Mouse (Mus musculus): ENCODE measurements around the gene Pcsk4. TPM values are rescaled to one million over a fixed set of nuclear protein-coding genes. Genes with fewer than 3 reads are reported as not detected.

Gene Pcsk4
- total and polyA plus RNA-seq, 3 experiments, result 0.46 to 1.1 TPM; not detected in 1

- no peak overlapping the region for H3K4me3 ChIP-seq (replicated peaks in 1 of 3; ENCODE audit: low read depth in 2 of 3, low read length in 2 of 3, poor library complexity in 1 of 3)
- H3K9me3 ChIP-seq (replicated peaks; ENCODE audit: low read length), result no peaks in the 10 kb centered on the region
- dilution Hi-C loops (cut with MboI; ENCODE audit: extremely low pct_ligation_motif_present, extremely low pct_unique_long_range_greater_than_20kb, low sequenced_read_pairs), result no loop called here
- H3K4me1 ChIP-seq (ENCODE audit: control insufficient read depth in 1 of 2, insufficient read depth in 2 of 2), result peaks cover 0 to 24% of the 10 kb centered on the region in 2 experiments; a peak in 3 of 4 replicates
- no peaks in the 10 kb centered on the region for H3K79me2 ChIP-seq (replicated peaks; ENCODE audit: control insufficient read depth, extremely low read depth, insufficient read depth, poor library complexity, severe bottlenecking)
- H3K4me2 ChIP-seq (ENCODE audit: insufficient read depth, low read depth, poor library complexity, severe bottlenecking), result no peak overlapping the region
- TF ChIP-seq POLR2A (IDR thresholded peaks at IDR 0.05; ENCODE audit: low read depth, low read length), result no peak
- no peak for TF ChIP-seq MXI1 (IDR thresholded peaks at IDR 0.05; ENCODE audit: low read depth, low read length)
- TF ChIP-seq USF1 (IDR thresholded peaks at IDR 0.05; ENCODE audit: low read depth, low read length), result no peak
- TF ChIP-seq USF2 (conservative IDR thresholded peaks at IDR 0.05; ENCODE audit: low read depth, low read length), result no peak
- H3K9ac ChIP-seq (ENCODE audit: insufficient read depth, low read depth), result no peak overlapping the region
- H3K27ac ChIP-seq (ENCODE audit: insufficient read depth, low read depth), result no peak overlapping the region
- in situ Hi-C loops (cut with MboI; ENCODE audit: low pct_ligation_motif_present, low pct_unique_long_range_greater_than_20kb, low sequenced_read_pairs), result no loop called here
- peaks cover 51% of the 10 kb centered on the region for H3K27me3 ChIP-seq (replicated peaks)
- DNase-seq (ENCODE audit: extremely low read depth), result no peak
- H3K36me3 ChIP-seq (replicated peaks in 1 of 2; ENCODE audit: control insufficient read depth in 1 of 2, insufficient read depth in 1 of 2, low read length in 1 of 2), result peaks cover 3 to 8% of the 10 kb centered on the region in 2 experiments
Observed at GRCm38 (mm10) chr10:80299824-80300223, 29.5 kb downstream of the Pcsk4 start.

GRCm38 (mm10) chr10:80299301-80299700, 30.0 kb downstream of the Pcsk4 start:
- dilution Hi-C loops (cut with MboI; ENCODE audit: extremely low pct_ligation_motif_present, extremely low pct_unique_long_range_greater_than_20kb, low sequenced_read_pairs), result no loop called here
- no peak overlapping the region for H3K4me2 ChIP-seq (ENCODE audit: insufficient read depth, low read depth, poor library complexity, severe bottlenecking)
- H3K79me2 ChIP-seq (replicated peaks; ENCODE audit: control insufficient read depth, extremely low read depth, insufficient read depth, poor library complexity, severe bottlenecking), result no peaks in the 10 kb centered on the region
- no peak overlapping the region for H3K4me3 ChIP-seq (replicated peaks in 1 of 3; ENCODE audit: low read depth in 2 of 3, low read length in 2 of 3, poor library complexity in 1 of 3)
- H3K36me3 ChIP-seq (replicated peaks in 1 of 2; ENCODE audit: control insufficient read depth in 1 of 2, insufficient read depth in 1 of 2, low read length in 1 of 2), result peaks cover 8 to 13% of the 10 kb centered on the region in 2 experiments
- in situ Hi-C loops (cut with MboI; ENCODE audit: low pct_ligation_motif_present, low pct_unique_long_range_greater_than_20kb, low sequenced_read_pairs), result no loop called here
- peaks cover 5 to 26% of the 10 kb centered on the region in 2 experiments; a peak in 2 of 4 replicates for H3K4me1 ChIP-seq (ENCODE audit: control insufficient read depth in 1 of 2, insufficient read depth in 2 of 2)
- H3K9ac ChIP-seq (ENCODE audit: insufficient read depth, low read depth), result no peak overlapping the region
- no peaks in the 10 kb centered on the region for H3K9me3 ChIP-seq (replicated peaks; ENCODE audit: low read length)
- H3K27me3 ChIP-seq (replicated peaks), result peaks cover 46% of the 10 kb centered on the region
- H3K27ac ChIP-seq (ENCODE audit: insufficient read depth, low read depth), result no peak overlapping the region
- no peak for DNase-seq (ENCODE audit: extremely low read depth)
- TF ChIP-seq CHD1 (IDR thresholded peaks at IDR 0.05; ENCODE audit: low read depth, low read length), result no peak
- TF ChIP-seq ZKSCAN1 (IDR thresholded peaks at IDR 0.05; ENCODE audit: borderline replicate concordance, low read depth, low read length), result no peak
- TF ChIP-seq ZMIZ1 (IDR thresholded peaks at IDR 0.05; ENCODE audit: low read depth, low read length), result no peak
- no peak for TF ChIP-seq BHLHE40 (IDR thresholded peaks at IDR 0.05; ENCODE audit: low read depth, low read length)
- no peak for TF ChIP-seq IRF4 (IDR thresholded peaks at IDR 0.05; ENCODE audit: low read depth, low read length)
- TF ChIP-seq RAD21 (IDR thresholded peaks at IDR 0.05; ENCODE audit: low read depth, low read length), result no peak
- no peak for TF ChIP-seq SIN3A (IDR thresholded peaks at IDR 0.05; ENCODE audit: low read length)
- no peak for TF ChIP-seq ZC3H11A (IDR thresholded peaks at IDR 0.05; ENCODE audit: low read depth, low read length)
- TF ChIP-seq USF2 (conservative IDR thresholded peaks at IDR 0.05; ENCODE audit: low read depth, low read length), result no peak
- no peak for TF ChIP-seq ELF1 (IDR thresholded peaks at IDR 0.05; ENCODE audit: low read depth, low read length)
- TF ChIP-seq MAX (IDR thresholded peaks at IDR 0.05; ENCODE audit: low read length), result no peak
- TF ChIP-seq CTCF (conservative IDR thresholded peaks at IDR 0.05 in 1 of 2, IDR thresholded peaks at IDR 0.05 in 1 of 2; ENCODE audit: low read depth in 2 of 2, low read length in 2 of 2), result no peak
- no peak for TF ChIP-seq MAZ (IDR thresholded peaks at IDR 0.05; ENCODE audit: low read depth, low read length)
- TF ChIP-seq POLR2AphosphoS2 (IDR thresholded peaks at IDR 0.05; ENCODE audit: low read depth, low read length), result no peak
- no peak for TF ChIP-seq JUN (IDR thresholded peaks at IDR 0.05; ENCODE audit: insufficient read depth, low read depth, low read length)
